Mouse (Mus musculus) erythroid progenitor cell, adult 5-6 weeks (primary cell): ENCODE measurements around the gene AC124502.3. TPM values are rescaled to one million over a fixed set of nuclear protein-coding genes. Genes with fewer than 3 reads are reported as not detected.
"Not testable (repeated sequence)": the region's sequence is repeated elsewhere in the genome, so short reads cannot be mapped to it uniquely, and the experiment has no call there.

Experiments used
- ATAC-seq: replicated peaks from 2 replicates; pipeline ENCODE4 v1.8.0; 2016; ENCODE audit warnings: moderate number of reproducible peaks, mild to moderate bottlenecking, moderate TSS enrichment, inconsistent platforms; ENCODE audit not compliant: poor library complexity, low FRiP score, severe bottlenecking
- total RNA-seq, 2 experiments: library from RNA; stranded (forward) in 1 of 2; stranded (reverse) in 1 of 2; fragments of 150-400 nt in 1 of 2; fragments of 186-747, 209-891 nt in 1 of 2; gene quantifications; 2 replicates each; pipeline versions ENCODE4 v1.2.3 to v1.2.4; 2015 to 2017; ENCODE audit warnings: low replicate concordance in 2 of 2

Gene AC124502.3
- total RNA-seq, 2 experiments from 2014 or later, result 1.3 TPM; not detected in 1

GRCm38 (mm10) chr19:5073518-5073917, 34.8 kb downstream of the AC124502.3 start:
- ATAC-seq, result no peak

GRCm38 (mm10) chr19:5079279-5079678, 40.6 kb downstream of the AC124502.3 start:
- ATAC-seq, result no peak

DNA sequence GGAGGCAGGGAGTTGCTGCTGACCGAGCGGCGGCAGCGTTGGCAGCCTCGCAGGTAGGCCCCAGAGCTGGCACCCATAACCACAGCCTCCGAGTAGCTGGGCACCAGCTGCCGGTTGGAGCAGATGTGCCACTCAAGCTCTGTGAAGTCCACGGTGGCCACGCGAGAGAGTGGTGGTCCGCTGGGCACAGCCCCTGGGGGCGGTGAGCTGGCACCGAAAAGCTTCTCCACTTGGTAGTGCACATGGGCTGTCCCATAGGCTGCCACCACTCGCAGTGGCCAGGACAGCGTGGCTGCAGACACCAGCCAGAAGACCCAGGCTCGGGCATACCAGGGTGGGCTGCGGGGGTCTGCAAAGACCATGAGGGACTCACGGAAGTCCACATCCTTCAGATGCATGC, 43.3 kb downstream of the AC124502.3 start:
- ATAC-seq, result no peak

GRCm38 (mm10) chr19:5082596-5082995, 43.9 kb downstream of the AC124502.3 start:
- no peak for ATAC-seq

GRCm38 (mm10) chr19:5083961-5084833, 45.5 kb downstream of the AC124502.3 start:
- no peak for ATAC-seq

DNA sequence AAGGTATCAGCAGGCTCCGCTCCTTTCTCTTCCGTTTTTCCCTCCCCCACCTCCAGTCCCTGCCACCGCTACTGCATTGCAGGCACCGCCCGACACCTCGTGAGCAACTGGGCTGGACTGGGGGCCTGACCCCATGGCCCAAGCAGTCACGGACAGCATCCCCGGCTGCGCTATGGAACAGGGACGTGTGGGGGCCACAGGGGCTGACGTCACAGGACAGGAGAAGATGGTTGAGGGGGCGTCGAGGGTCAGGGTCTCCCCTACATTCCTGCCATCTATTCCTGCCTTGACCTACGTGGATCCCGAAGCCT, 46.1 kb downstream of the AC124502.3 start:
- ATAC-seq, result no peak

GRCm38 (mm10) chr19:5085145-5085863, 46.6 kb downstream of the AC124502.3 start, which contains the start of gene Tmem151a:
Tmem151a (minus strand) TSS chr19:5085531.
- peak; percentile 58 for ATAC-seq

GRCm38 (mm10) chr19:5086533-5086932, 47.8 kb downstream of the AC124502.3 start:
- not testable (repeated sequence) for ATAC-seq

GRCm38 (mm10) chr19:5087884-5088728, 49.4 kb downstream of the AC124502.3 start, which contains the start of gene Yif1a:
Yif1a (plus strand) TSS chr19:5088538.
- peak; percentile 87 for ATAC-seq

DNA sequence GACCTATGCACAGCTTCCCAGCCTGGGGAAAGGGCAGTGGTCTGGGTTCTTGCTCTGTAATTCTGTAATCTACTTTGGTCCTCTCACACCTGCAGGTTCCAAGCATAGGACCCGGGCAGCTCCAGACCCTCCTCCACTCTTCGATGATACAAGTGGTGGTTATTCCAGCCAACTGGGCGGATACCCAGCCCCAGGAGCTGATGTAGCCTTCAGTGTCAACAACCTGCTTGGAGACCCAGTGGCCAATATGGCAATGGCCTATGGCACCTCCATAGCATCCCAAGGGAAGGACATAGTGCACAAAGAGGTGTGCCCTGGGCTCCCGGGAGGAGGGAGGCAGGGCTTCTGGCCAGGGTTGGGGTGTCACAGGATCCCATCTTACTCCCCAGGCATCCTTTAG, 50.6 kb downstream of the AC124502.3 start:
- no peak for ATAC-seq

- ATAC-seq, result no peak
These were observed 53.4 kb downstream of the AC124502.3 start for GRCm38 (mm10) chr19:5092083-5092482.

DNA sequence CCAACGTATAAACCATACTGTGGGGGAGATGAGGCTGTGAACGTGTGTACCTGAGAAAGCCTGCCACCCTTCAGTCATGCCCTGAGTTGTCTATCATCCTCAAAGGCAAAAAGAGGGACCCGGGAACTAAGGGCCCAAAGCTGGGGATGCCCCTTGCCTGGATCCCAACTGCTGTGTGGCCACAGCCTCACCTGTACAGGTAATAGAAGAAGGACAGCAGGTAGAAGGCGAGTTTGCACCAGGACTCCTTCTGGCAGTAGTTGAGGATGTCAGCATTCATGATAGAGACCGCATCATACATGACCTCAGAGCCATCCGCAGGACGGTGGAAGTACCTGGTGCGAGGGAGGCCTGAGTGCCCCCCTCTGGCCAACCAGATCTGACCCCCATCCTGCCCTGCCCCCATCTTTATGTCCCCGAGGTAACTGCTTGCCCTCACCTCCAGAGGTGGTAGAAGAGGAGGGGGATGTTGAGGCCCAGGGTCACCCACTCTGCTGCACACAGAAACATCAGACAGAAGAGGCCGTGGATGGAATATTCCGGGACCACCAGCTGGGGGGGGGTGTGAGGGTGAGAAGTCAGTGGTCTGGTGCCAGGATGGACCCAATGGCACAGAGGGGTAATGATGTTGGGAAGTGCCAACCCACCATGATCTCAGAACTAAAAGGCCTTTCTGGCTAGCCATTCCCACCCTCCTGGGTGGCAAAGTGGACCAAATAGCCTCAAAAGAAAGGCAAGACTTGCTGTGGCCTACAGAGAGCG, 55.0 kb downstream of the AC124502.3 start:
- no peak for ATAC-seq

DNA sequence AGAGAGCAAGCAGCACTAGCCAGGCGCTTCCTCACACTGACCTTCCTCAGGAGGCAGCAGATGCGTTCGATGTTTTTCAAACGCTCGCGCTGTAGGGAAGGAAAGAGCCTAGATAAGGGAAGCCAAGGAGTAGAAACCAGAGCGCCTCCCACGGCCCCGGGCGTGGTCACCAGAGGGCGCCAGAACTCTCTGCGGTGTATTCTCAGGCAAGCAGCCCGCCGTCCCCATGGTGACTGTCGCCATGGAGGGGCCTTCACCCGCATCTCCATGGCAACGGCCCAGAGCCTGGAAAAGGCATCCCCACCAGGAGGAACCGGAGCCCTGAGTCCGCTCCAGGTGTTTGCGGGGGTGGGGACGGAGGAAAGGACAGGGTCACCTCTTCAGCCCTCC, 55.5 kb downstream of the AC124502.3 start:
- peak; percentile 83 for ATAC-seq

DNA sequence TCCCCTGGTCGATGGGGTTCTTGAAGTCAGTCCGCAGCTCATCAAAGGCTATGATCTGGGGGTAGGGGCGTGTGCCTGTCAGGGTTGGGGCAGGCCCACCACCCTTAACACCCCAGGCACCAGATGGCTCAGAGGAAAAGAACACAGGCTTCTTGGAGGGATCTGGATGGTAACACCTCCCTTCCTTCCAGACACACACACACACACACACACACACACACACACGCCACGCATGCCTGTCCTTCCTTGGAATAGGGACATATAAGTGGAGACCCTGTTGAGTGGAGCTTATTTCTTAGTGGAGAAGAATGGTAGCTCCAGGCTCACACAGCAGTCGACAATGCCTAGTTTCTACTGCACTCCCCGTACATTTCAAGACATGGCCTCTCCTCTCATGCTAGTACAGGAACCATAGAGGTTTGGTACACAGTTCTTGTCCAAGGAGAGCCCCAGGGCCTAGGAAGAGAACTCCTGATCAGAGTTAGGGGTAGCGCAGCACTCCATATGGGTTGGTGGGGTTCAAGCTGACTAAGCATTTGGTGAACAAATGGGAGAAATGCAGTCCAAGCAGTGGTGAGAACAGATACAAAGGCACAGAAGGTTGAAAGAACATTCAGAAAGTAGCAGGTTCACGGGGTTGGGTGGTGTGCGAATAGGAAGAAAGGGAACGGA, 56.2 kb downstream of the AC124502.3 start:
- ATAC-seq, result no peak

- ATAC-seq, result no peak
These were observed 57.3 kb downstream of the AC124502.3 start for GRCm38 (mm10) chr19:5095887-5096474.

GRCm38 (mm10) chr19:5097521-5098362, 59.1 kb downstream of the AC124502.3 start:
- no peak for ATAC-seq

- ATAC-seq, result no peak; the same call in 1 of the 2 replicates
These were observed 59.9 kb downstream of the AC124502.3 start, which contains the start of gene Cnih2 for GRCm38 (mm10) chr19:5098363-5099143. Cnih2 (minus strand) TSS chr19:5098521.
